Mouse (Mus musculus) liver, postnatal 0 days (tissue): ENCODE measurements around the gene Greb1. TPM values are rescaled to one million over a fixed set of nuclear protein-coding genes. Genes with fewer than 3 reads are reported as not detected.

Source experiments
- ATAC-seq: fragments of 200-750 bp; cut with Nextera tagmentation; 2 replicates; pipeline ENCODE4 v1.8.0; 2017; ENCODE audit warnings: mild to moderate bottlenecking, moderate library complexity
- DNase-seq: peaks from one replicate; pipeline ENCODE4 v3.0.0-alpha.2; 2016
- H3K27ac ChIP-seq: fragments of 300-500 bp; sonication (generic); 2 replicates; pipeline ENCODE4 v1.5.1; 2014; ENCODE audit warnings: antibody characterized with exemption, moderate library complexity, mild to moderate bottlenecking, low read depth
- H3K27me3 ChIP-seq: fragments of 300-500 bp; sonication (generic); 2 replicates; pipeline ENCODE4 v1.6.1; 2014; ENCODE audit warnings: low read length, control low read depth, mixed read lengths; ENCODE audit not compliant: insufficient read depth
- H3K36me3 ChIP-seq: fragments of 300-500 bp; sonication (generic); replicated peaks from 2 replicates; pipeline ENCODE4 v1.6.1; 2014; ENCODE audit warnings: mild to moderate bottlenecking, control low read depth, low read length, moderate library complexity, mixed read lengths; ENCODE audit not compliant: insufficient read depth
- H3K4me1 ChIP-seq: fragments of 300-500 bp; sonication (generic); 2 replicates; pipeline ENCODE4 v1.6.1; 2014; ENCODE audit warnings: antibody characterized with exemption, mild to moderate bottlenecking, control low read depth; ENCODE audit not compliant: insufficient read depth
- H3K4me2 ChIP-seq: fragments of 300-500 bp; sonication (generic); 2 replicates; pipeline ENCODE4 v1.6.1; 2014; ENCODE audit warnings: low read depth, mild to moderate bottlenecking, low read length, moderate library complexity, mixed read lengths
- H3K4me3 ChIP-seq: fragments of 300-500 bp; sonication (generic); 2 replicates; pipeline ENCODE4 v1.5.1; 2014; ENCODE audit warnings: low read depth, low read length
- H3K9ac ChIP-seq: fragments of 300-500 bp; sonication (generic); replicated peaks from 2 replicates; pipeline ENCODE4 v1.6.1; 2014; ENCODE audit warnings: mild to moderate bottlenecking, moderate library complexity
- H3K9me3 ChIP-seq: fragments of 300-500 bp; sonication (generic); 2 replicates; pipeline ENCODE4 v1.6.1; 2016; ENCODE audit warnings: mild to moderate bottlenecking, control low read depth, low read length, mixed read lengths
- CTCF ChIP-seq: sonication (generic); IDR thresholded peaks from 2 replicates; pipeline ENCODE4 v1.5.1; 2016; ENCODE audit warnings: antibody characterized with exemption, low read depth
- EP300 ChIP-seq: IDR thresholded peaks from 2 replicates; pipeline ENCODE4 v1.6.1; 2016; ENCODE audit warnings: antibody characterized with exemption, low read depth, mild to moderate bottlenecking
- WGBS: fragments of 180-500 bp; shearing (Covaris S2); extraction: QIAGEN DNeasy Blood & Tissue Kit; methylation state at CpG from one replicate; pipeline ENCODE4 v1.1.7; 2014; ENCODE audit not compliant: insufficient replicate concordance; 5-methylcytosine and 5-hydroxymethylcytosine counted together
- polyA plus RNA-seq: library from polyadenylated mRNA; unstranded; fragments of >200 nt; fragmentation: Nextera tagmentation; extraction: Ambion mirVana; gene quantifications from 2 replicates; pipeline ENCODE4 v1.2.1, GENCODE M21; 2015

Greb1 gene
- polyA plus RNA-seq, 1 experiment from 2014 or later: 0.12 TPM

DNA sequence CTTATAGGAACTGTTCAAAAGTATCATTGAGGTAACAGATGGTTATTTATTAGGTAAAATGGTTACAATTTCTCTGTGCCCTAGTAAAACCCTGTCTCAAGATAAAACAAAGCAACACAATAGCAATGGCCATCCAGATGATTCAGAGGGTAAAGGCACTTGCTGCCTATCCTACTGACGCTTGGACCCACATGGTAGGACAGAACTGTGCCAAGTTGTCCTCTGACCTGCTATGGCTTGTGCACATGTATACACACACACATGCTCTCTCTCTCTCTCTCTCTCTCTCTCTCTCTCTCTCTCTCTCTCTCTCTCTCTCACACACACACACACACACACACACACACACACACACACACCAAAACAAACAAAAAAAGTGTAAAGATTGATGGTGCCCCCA is 11.5 kb downstream of the Greb1 start:
- Histone ChIP-seq H3K27me3 (no peaks in the 10 kb centered on the region), H3K4me3 (no peak overlapping the region), H3K4me1 (no peaks in the 10 kb centered on the region), H3K9ac (no peak overlapping the region), H3K36me3 (no peaks in the 10 kb centered on the region), H3K4me2 (no peak overlapping the region), H3K27ac (no peak overlapping the region), H3K9me3 (no peaks in the 10 kb centered on the region)
- ATAC-seq (no peak), DNase-seq (no peak)
- 56% methylated on average over 1 of the region's 1 CpGs for WGBS
- TF ChIP-seq CTCF (no peak), EP300 (no peak)

DNA sequence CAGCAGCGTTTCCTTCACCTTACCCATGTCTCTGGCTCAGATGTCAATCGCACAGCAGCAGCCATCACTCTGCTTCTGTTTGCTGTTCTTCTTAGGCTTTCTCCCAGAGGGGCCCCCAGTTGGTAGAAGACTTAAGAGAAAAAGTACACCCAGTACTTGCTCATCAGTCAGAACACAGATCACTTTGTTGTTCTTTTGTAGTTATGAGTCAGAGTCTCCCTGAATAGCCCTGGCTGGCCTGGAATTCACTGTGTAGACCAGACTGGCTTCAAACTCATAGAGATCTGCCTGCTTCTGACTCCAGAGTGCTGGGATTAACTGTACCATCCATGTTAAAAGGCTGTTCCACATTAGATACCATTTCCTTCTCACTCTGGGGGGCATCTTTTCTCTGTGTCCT is 12.1 kb downstream of the Greb1 start:
- Histone ChIP-seq H3K9me3 (no peaks in the 10 kb centered on the region), H3K27ac (no peak overlapping the region), H3K4me2 (no peak overlapping the region), H3K27me3 (no peaks in the 10 kb centered on the region), H3K4me3 (no peak overlapping the region), H3K9ac (no peak overlapping the region), H3K36me3 (no peaks in the 10 kb centered on the region), H3K4me1 (no peaks in the 10 kb centered on the region)
- ATAC-seq: no peak
- WGBS: 65% methylated on average over 2 of the region's 2 CpGs
- no peak for DNase-seq
- TF ChIP-seq CTCF: no peak

DNA sequence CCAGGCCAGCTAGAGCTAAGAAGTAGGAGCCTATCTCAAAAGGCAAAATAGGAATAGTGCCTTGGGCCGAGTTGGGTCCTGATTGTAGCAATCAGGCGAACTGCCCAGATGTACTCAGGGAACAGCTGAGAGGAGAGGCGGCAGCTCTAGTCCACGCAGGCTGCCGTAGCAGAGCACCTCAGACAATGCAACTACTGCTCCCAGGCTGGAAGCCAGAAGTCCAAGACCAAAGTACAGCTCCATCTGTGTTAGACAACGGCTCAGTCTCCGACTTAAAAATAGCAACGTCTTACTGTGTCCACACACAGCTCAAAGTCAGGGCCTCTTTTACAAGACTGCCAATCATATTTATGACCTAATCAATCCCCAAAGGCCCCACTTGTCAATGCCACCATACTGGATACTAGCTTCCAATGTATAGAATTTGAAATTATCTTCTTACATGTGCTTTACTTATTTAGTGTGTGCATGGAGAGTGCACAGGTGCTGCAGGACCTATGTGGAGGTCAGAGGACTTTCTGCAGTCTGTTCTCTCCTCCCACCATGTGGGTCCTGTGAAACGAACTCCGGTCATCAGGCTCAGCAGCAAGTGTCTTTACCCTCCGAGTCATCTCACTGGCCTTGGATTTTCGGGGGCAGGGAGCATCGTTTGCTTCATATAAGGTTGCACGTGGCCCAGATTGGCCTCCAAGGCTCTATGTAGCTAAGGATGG is 19.5 kb downstream of the Greb1 start:
- TF ChIP-seq EP300: no peak
- Histone ChIP-seq H3K9ac (no peak overlapping the region), H3K27me3 (no peaks in the 10 kb centered on the region), H3K4me1 (peaks cover 8% of the 10 kb centered on the region), H3K9me3 (no peaks in the 10 kb centered on the region), H3K36me3 (no peaks in the 10 kb centered on the region), H3K4me3 (no peak overlapping the region), H3K4me2 (no peak overlapping the region), H3K27ac (no peak overlapping the region)
- 62% methylated on average over 14 of the region's 14 CpGs for WGBS
- no peak for DNase-seq
- no peak for ATAC-seq

DNA sequence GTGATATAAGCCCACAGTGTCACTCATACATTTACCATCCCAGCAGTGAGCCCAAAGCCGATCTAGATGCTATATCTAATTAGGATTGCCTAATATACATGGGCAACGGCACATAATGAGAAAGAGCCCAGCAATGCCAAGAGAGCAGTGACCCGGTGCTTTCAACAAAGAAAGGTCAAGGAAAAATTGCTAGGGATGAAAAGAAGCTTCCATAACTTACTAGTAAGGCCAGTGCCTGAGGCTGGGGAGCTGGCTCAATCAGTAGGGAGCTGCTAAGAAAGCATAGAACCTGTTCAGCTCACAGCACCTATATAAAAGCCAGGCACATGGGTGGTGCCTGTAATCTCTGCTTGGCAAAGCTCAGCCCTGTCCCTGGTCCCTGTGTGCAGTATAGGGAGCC is 20.4 kb downstream of the Greb1 start:
- Histone ChIP-seq H3K4me1 (peaks cover 8% of the 10 kb centered on the region), H3K27ac (no peak overlapping the region), H3K27me3 (no peaks in the 10 kb centered on the region), H3K4me3 (no peak overlapping the region), H3K9ac (no peak overlapping the region), H3K36me3 (no peaks in the 10 kb centered on the region), H3K9me3 (no peaks in the 10 kb centered on the region), H3K4me2 (no peak overlapping the region)
- DNase-seq (no peak), ATAC-seq (no peak)
- TF ChIP-seq CTCF: no peak
- TF ChIP-seq EP300: no peak
- WGBS: 80% methylated on average over 3 of the region's 3 CpGs

DNA sequence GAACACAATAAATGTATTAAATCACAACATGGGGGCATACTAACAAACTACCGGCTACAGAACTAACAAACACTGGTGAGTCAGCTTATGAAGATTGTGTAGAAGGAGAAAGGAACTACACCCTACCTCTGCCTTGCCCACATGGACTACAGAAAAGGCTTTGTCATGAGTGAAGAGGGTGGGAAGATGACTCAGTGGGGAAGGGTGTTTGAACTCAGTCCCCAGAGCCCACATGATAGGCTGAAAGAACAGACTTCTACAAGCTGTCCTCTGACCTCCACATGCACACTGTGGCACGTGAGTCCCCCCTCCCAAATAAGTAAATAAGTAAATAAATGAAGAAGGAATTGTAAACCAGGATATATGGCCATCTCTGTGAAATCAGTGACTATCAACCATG is 21.5 kb downstream of the Greb1 start:
- Histone ChIP-seq H3K36me3 (no peaks in the 10 kb centered on the region), H3K27ac (no peak overlapping the region), H3K4me2 (no peak overlapping the region), H3K9ac (no peak overlapping the region), H3K4me3 (no peak overlapping the region), H3K9me3 (no peaks in the 10 kb centered on the region), H3K27me3 (no peaks in the 10 kb centered on the region), H3K4me1 (peaks cover 8% of the 10 kb centered on the region)
- TF ChIP-seq CTCF (no peak), EP300 (no peak)
- DNase-seq: no peak
- no peak for ATAC-seq
- WGBS: 46% methylated on average over 2 of the region's 2 CpGs

DNA sequence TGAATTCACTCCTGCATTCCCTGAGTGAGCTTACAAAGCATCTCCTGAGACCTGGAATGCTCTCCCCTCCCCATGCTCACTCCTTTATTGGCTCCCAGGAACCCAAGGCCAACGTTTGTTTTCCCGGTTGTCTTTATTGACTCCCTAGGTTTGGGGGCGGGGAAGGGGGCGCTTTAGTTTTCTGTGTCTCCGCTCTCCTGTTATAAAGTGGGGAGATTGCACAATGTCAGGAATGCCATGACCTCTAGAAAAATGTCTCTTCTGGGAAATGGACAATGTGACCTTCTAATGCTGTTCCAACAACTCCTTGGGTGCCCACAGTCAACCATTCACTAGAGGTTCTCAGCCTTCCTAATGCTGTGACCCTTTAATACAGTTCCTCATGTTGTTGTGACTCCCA is 22.2 kb downstream of the Greb1 start:
- DNase-seq (no peak), ATAC-seq (no peak)
- no peak overlapping the region for H3K4me3 ChIP-seq
- TF ChIP-seq EP300 (no peak), CTCF (no peak)
- H3K36me3 ChIP-seq: no peaks in the 10 kb centered on the region
- no peaks in the 10 kb centered on the region for H3K27me3 ChIP-seq
- peaks cover 8% of the 10 kb centered on the region for H3K4me1 ChIP-seq
- H3K9me3 ChIP-seq: no peaks in the 10 kb centered on the region
- H3K4me2 ChIP-seq: no peak overlapping the region
- no peak overlapping the region for H3K9ac ChIP-seq
- WGBS: 63% methylated on average over 5 of the region's 5 CpGs
- no peak overlapping the region for H3K27ac ChIP-seq

DNA sequence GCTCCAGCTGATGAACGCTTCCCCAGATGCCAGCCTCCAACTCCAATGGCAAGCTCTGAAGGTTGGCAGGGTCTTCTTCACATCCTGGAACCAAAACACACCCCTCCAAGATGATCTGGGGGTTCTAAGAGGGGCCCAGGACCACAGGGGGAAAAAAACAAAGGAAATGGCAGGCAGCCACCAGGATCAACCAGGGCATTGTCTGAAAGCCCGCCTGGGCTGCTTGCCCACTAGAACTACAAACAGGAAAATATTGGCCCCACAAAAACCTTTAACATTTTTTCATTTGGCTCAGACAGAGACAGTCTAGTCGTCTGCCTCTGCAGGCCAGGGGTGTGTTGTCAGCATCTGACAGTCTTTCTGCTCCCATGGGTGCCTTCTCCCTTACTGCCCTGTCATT is 25.3 kb downstream of the Greb1 start:
- Histone ChIP-seq H3K9ac (no peak overlapping the region), H3K4me2 (no peak overlapping the region), H3K4me1 (peaks cover 8% of the 10 kb centered on the region), H3K36me3 (no peaks in the 10 kb centered on the region), H3K27ac (no peak overlapping the region), H3K4me3 (no peak overlapping the region), H3K27me3 (no peaks in the 10 kb centered on the region), H3K9me3 (no peaks in the 10 kb centered on the region)
- 58% methylated on average over 3 of the region's 3 CpGs for WGBS
- DNase-seq (no peak), ATAC-seq (no peak)
- TF ChIP-seq CTCF: no peak
- TF ChIP-seq EP300: no peak
